Mouse (Mus musculus) cerebellum, adult 2 months (tissue): Measurements from ENCODE around the gene Aunip.

Experiments
- CTCF ChIP-seq: fragments of 200-500 bp; IDR thresholded peaks from 2 replicates; pipeline ENCODE4 v1.5.1; 2011; ENCODE audit warnings: low read depth, mild to moderate bottlenecking, control low read depth, low read length, moderate library complexity, borderline replicate concordance; ENCODE audit not compliant: insufficient read depth
- POLR2A ChIP-seq: fragments of 200-500 bp; IDR thresholded peaks from 2 replicates; pipeline ENCODE4 v1.6.1; 2011; ENCODE audit warnings: low read length, control low read depth, borderline replicate concordance; ENCODE audit not compliant: insufficient read depth

DNA sequence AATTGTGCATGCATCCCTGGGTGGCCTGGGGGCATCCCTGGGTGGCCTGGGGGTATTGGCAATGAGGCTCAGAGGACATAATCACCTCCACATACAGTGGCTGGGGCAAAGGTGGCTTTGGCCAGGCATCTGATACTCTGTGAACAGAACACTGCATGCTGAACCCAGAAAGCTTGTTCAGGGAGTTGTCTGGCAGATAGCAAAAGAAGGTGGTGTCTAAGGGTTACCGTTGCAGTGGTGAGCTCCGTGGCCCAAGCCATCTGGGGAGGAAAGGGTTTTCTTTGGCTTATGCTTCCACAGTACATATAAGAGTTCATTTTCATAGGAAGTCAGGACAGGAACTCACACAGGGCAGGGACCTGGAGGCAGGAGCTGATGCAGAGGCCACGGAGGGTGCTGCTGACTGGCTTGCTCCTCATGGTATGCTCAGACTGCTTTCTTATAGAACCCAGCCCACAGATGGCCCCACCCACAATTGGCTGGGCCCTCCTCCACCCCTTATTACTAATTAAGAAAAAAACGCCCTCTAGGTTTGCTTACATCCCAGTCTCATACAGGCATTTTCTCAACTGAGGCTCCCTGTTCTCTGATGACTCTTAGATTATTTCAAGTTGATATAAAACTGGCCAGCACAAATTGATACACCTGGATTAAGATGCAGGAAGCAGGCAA lies 7.0 kb upstream of the Aunip start:
- TF ChIP-seq CTCF (no peak), POLR2A (no peak)
